Mouse (Mus musculus): ENCODE measurements around the gene Kcnq1.

Gene Kcnq1

DNA sequence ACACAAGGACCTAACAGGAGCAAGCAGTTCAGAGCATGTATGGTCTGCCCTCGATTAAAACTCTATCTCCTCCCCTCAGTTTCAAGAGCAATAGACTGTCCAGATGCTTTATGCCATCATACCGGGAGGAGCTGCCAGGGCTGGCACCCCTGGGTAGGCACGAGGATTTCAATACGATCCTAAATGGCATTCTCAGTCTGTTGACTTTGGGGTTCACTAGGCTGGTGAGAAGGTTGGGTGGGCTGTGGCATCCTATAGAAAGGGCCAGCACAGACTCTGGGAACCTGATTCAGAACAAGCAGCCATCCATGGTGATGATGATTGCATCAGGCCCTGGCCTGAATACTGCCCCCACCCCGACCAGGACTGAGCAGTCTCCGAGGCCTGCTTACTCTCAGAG, 79.3 kb downstream of the Kcnq1 start:
- DNase-seq (ENCODE audit: low spot score): no peak

DNA sequence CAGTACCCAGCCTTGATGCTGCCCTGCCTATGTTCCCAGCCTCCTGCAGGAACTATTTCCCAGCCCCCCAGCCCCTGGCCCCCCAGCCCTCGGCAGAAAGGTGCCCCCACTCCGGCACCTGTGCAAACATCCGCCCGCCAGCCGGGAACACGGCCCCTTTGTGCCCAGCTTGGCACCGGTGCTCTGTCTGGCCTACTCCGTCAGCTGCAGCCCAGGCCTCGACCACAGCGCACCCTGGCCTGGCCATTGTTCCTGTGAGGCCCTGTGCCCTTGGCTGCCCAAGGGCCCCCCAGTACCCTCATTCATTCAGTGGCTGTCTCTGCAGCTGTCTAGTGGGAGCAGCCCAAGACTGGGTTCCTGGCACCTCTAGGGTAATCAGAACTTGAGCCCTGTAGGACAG, 80.2 kb downstream of the Kcnq1 start:
- no peak for DNase-seq (ENCODE audit: low spot score)

DNA sequence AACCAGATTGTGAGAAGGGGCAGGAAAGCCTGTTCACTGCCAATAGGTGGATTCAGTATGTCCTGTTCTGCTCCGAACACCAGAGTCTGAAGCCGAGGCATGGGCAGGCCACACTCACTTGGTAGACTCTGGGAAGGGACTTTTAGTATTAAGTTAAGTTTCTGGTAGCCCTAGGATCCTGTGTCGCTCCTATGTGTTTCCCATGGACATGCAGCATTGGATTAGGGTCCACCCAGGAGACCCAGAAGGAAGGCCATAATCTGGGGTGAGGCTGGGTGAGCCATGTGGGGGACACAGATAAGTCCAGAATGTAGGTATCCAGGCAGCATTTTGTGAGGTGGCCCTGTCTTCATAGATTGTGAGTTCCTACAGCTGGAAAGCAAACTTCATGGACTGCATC, 81.0 kb downstream of the Kcnq1 start:
- DNase-seq (ENCODE audit: low spot score): no peak

DNA sequence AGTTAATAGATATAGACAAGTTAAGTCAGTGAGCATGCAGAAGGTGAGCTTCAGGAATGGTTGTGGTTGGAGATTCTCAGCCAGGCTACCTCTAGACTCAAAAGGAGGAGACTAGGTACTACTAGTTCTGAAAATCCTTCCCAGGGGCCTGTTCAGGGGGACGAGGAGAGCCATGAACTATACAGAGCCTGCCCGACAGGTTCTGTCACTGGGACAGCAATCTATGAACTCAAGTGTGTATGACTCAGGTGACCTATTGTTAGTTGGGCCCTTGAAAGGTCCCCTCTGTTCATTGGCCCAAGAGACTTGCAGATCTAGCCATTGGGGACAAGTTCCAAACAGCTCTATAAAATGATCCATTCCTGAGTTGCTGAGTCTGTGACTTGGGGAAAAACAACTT, 82.4 kb downstream of the Kcnq1 start:
- DNase-seq (ENCODE audit: low spot score): no peak

DNA sequence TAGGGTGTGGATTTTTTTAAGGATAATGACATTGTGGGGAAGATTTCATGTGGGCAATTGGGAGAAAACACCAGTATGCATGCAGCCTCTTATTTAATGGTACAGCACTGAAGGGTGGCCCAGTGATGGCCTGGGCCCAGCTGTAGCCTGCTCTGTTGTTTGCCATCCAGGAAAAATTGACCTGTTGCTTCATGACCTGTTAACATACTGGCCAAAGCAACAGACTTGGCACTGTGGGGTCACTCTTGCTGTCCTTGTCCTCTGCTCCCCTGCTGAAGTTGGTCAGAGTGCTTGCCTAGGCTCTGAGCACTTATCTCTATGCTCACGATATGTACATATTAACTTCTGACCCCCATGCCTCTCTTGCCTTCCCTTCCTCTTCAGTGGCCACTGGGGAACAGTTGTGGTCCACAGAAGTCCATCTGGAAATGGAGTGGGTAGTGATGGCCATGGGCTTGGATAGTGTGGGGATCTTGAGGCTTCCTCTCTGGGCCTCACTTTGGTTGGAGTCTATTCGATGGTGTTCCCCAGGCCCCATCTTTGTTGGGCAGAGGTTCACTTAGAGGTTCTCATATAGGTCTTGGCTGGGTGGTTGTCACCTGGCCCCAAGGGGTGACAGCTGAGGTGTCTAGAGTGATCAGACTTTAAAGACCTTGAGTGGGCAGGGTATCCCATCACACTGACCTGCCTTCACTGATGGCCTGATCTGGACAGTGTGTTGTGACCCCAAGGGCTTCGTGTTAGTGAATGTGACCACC, 84.0 kb downstream of the Kcnq1 start:
- DNase-seq (ENCODE audit: low spot score): no peak

DNA sequence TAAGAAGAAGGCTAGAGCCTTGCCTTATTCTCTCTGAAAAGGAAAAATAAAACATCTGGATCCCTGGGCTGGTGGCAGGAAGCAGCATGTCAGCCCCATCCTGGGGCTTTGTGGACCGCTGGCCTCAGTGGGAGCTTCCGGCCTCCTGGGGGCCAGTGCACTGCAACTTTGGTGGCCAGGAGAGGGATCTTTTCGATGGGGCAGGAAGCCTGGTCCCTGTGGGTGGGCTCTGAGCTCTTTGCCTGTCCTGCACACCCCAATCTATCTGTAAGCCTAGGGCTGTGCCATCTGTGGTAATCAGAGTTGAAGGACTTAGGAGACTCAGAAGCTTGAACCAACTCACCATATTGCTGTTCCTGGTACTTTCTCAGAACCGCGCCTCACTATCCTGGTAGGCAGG, 84.7 kb downstream of the Kcnq1 start:
- no peak for DNase-seq (ENCODE audit: low spot score)

DNA sequence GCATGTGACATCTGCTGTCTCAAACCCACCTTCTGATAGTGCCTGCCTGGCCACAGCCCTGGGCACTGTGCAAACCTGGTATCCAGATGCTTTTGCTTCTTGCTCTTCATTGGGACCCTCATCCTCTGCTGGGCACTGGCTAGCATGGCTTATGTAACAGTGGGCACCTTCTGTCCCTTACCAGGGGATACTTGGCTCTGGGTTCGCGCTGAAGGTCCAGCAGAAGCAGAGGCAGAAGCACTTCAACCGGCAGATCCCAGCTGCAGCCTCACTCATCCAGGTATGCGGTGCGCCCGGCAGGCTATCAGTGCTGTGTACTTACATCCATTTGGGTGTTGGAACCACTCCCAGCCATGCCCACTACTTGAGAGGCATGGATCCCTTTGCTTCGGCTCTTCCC, 86.2 kb downstream of the Kcnq1 start:
- no peak for DNase-seq (ENCODE audit: low spot score)

DNA sequence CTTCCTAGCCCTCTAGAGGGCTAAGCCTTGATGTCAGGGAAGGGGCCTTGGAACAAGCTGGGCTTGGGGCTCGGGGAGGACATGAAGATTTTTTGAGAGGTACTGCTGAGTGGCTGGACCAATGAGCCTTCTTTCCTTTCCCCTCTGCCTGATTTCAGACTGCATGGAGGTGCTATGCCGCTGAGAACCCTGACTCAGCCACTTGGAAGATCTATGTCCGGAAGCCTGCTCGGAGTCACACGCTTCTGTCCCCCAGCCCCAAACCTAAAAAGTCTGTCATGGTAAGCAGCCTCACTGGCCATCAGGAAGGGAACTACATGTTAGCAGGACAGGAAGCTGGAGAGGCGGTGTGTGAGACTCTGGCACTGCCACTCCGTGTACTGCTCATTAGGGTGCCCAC, 87.9 kb downstream of the Kcnq1 start:
- DNase-seq (ENCODE audit: low spot score): no peak

DNA sequence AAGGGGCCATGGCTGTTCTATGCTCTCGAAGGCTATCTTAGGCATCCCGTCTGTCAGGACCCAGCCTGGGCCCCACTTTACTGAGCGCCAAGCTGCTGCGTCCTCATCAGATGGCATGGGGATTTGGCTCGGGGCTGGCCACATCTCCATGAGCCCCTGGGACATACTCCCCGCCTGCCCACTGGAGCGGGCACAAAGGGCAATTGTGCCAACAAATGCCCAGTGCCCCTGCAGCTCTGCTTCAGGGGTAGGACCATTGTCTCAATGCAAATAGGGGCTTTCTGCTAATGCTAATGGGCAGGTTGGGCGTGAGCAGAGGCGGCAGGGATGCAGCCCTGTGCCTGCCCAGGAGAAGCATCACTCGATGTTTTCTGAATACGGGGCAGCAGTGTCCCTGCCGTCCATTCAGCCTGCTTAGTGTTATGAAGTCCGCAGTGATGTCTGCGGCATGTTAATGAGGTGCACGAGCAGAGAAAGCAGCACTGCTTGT, 91.8 kb downstream of the Kcnq1 start:
- no peak for DNase-seq (ENCODE audit: low spot score)

DNA sequence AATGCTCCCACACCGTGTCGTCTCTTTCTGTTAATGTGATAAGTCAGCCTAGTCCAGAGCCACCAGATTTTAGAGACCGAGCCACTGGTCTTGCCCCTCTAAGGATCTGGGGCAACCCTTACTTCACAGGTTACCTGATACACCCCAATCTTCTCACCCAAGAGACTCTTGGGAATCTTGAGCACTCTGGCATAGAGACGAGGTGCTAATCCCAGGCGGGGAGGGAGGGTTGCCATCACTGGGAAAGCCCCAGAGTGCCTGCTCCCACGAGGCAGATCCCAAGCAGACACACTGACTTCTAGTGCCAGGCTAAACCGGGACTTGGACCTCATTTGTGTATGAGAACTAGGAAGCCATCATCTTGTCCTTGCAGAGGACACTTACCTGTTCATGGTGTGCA, 92.3 kb downstream of the Kcnq1 start:
- no peak for DNase-seq (ENCODE audit: low spot score)

DNA sequence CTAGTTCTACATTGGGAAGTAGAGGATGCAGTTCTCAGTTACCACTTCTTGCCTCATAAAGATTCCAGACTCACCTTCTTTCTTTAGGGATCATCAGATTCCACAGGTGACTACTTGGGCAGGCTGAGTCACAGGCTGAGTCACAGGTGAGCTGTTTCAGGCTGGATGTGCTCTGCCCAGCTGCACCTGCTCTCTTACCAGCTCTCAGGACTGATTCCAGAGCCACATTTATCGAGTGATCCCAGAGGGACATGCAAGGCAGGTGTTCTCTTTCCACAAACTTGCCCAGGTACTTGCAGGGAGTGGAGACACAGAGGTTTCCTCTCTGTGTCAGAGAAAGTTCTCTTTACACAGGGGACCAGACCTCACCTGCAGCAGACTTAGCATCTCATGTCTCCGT, 95.1 kb downstream of the Kcnq1 start:
- DNase-seq (ENCODE audit: low spot score): no peak

DNA sequence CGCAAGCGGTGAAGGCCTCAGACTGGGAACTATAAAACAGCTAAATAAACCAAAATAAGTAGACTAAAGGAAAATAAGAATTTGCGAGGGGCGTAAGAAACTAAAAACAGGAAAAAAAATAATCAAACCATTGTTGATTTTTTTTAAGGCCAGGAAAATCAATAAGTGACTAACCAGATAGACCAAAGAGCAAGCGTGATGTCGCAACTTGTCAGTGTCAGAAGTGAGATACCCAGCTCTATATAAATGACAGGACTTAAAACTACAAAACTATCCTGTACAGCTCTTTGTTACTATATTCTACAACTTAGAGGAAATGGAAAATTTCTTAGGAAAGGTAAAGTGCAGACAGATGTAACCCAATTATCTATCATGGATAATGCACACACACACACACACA, 97.7 kb downstream of the Kcnq1 start:
- DNase-seq (ENCODE audit: low spot score): no peak

DNA sequence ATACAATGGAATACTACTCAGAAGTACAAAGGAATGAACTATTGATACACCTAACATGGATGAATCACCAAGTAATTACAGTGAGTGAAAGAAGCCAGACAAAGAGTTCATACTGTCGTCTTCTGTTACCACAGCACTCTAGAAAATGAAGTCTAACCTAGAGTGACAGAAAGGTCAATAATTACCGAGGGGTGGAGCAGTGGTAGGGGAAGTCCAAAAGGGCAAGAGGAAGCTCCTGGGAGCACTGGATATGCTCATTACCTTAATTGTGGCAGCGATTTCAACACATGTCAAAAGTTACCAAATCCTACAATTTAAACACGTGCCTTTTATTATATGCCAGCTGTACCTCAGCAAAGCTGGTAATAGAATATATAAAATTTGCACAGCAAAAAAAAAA, 100.9 kb downstream of the Kcnq1 start:
- DNase-seq (ENCODE audit: low spot score): no peak

DNA sequence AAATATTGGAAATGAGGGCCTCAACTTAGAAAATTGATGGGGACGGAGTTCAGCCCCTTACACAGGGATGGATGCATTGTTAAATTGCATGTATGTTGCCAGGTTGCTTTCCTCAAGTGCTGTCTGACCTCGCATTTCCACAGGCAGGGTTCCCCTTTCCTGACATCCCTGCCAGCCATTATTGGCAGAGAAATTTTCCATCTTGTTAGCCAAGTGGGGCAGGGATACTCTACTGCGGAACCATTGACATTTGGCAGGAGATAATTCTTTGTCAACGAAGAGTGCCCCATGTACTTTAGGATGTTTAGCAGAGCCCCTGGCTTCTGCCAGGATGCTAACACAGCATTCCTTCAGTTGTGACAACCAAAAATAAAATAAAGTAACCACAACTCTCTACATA, 104.6 kb downstream of the Kcnq1 start:
- no peak for DNase-seq (ENCODE audit: low spot score)

DNA sequence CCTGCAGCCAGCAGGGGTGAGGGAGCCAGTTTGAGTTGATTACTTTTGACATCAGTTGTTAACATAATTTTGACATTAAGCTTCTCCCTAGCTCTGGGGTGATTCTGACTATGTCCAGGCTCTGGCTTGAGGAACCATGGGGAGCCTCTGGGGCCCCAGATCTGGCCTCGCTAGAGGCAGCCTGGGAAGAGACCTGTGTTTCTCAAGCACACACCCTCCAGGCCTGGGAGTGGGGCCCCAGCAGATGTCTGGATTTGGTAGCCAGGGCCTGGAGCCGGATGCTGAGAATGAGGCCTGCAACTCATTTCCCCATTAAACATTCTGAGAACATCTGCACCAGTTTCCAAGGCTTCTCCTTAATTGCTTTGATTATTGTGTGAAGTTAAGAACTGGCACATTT, 145.0 kb downstream of the Kcnq1 start:
- no peak for DNase-seq (ENCODE audit: low spot score)

DNA sequence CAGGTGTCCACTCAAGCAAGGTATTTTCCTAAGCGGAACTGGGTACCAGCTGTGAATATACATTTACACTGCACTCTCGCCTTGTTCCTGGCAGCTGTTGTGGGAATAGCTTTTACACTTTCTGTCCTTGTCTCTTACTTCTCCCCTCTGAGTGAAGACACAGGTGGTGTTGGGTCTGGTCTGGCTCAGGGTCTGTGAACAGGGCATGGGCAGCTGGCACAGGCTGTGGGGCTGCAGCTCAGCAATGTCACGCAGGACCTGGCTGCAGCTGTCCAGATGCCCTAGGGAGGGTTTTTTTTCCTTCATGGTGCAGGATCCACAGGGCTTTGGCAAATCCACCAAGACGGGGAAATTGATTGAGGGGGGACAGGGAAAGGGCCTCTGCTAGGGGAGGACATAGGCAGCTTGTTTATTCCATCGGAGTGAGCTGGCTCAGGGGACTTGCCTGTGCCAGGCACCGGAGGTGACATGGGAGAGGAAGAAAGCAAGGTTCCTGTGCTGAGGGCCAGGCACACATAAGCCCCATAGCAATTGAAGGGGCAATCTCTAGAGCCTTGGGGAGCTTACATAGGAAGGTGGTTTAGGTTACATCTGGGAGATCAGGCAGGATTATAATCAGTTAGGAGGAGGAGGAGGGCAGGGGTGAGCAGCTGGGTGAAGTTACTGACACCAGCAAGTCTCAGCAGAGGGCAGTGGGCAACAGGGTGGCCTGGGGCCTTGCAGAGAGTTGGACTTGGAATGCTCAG, 147.1 kb downstream of the Kcnq1 start:
- no peak for DNase-seq (ENCODE audit: low spot score)

DNA sequence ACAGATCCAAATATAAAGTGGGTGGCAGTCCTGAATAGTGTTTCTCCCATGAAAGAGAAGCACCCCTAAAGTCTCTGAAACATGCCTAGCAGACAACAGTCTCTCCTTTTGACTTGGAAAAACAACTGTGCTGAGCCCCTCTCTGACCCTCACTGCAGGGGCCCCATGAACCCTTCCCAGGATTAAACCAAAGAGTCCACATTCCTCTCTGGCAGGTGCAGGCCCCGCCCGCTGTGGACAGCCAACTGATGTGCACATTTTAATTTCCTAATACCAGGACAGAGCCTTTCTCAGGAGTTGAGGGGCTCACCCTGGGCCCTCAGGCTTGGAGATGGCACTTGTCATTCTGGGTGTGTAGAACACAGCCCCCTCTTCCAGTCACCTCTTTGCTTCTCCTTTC, 148.7 kb downstream of the Kcnq1 start:
- no peak for DNase-seq (ENCODE audit: low spot score)

DNA sequence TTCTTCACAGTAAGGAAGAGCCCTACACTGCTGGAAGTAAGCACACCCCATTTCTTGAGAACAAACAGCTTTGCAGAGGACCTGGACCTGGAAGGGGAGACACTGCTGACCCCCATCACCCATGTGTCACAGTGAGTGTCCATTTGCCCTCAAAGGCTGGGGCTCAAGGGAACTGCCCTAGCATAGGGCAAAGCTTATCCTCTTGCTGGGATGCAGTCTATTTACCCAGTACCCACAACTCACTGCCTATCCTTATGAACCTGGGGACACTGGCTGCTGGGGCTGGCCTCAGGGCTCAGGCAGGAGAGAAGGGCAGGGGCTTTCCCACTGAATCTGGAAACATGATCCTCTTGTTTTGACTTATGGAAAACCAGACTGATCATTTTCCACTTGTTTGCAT, 155.1 kb downstream of the Kcnq1 start:
- DNase-seq (ENCODE audit: low spot score): no peak

DNA sequence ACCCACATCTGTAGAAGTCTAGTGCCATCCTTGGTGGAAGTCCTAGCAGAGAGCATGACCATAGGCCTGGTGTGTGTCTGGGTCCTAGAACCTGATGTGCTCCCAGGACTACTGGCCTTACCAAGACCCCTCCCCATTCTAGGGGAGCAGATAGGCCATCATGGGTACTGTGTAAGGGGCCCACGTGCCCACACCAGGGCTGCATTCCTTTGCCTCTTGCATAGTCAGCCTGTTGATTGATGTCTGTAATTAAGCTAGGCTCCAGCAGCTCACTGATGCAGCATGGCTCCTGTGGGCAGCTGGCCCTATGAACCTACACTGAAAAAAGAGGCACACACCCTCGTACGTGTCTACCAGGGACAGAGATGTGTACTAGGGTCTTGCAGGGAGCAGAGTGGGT, 157.4 kb downstream of the Kcnq1 start:
- no peak for DNase-seq (ENCODE audit: low spot score)

DNA sequence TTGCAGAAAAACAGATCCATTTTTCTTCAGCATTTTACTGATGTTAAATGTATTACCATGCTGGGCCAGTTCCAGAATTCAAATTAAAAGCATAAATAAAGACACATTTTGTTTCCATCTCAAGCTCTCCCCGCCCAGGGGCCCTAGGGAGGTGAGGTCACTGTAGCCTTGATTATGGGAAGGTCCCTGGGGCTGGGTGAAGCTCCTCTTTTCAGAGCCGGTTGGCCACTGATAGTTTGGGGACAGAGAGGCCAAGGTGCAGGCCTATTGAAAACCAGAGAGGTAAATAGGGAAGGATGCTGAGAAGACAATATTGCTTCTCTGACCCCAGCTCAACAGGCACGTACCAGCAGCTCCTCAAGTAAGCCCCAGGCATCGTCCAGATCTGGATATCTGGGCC, 157.8 kb downstream of the Kcnq1 start:
- DNase-seq (ENCODE audit: low spot score): no peak

DNA sequence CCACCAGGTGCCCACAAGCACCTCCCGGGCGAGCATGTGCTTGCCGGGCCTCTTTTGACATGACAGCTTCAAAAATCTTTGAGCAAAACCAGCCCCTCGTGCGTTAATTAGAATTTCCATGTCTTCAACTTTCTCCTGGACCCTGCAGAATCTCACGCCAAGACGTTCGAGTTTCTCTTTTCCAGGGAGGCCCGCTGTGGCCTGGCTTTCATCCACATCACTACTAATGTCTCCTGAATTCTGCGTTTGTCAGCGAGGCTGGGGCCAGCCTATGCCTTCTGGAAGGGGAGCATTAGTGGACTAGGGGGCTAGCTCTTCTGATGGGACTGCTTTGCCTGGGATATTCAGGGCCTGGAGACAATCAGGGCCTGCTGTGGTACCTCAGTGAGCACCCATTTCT, 159.2 kb downstream of the Kcnq1 start:
- no peak for DNase-seq (ENCODE audit: low spot score)

DNA sequence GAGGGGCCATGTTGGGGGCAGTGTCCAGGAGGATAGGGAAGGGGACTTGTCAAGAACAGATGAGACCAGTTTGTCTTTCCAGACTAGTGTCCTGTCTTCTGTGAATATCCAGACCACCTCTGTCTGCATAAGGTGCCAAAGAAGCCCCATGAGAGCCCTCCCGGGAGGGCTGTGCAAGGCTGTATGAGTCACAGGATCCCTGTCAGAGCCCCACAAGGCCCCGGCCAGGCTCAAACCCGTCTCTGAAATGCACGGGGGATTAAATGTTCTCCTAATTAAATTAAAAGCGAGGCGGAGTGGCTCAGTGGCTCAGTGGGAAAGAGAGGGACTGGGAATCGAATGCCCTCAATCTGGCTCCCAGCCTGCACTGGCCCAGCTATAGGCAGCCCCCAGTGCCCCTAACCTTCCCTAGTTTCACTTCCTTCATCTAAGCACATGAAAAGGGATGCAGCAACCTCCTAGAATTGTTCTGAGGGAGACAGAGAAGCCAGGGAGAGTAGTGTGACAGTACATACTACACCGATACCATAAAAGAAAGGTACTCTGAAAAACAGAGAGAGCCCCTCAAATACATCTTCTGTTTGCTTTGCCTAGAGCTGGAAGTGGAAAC, 159.8 kb downstream of the Kcnq1 start:
- DNase-seq (ENCODE audit: low spot score): no peak

DNA sequence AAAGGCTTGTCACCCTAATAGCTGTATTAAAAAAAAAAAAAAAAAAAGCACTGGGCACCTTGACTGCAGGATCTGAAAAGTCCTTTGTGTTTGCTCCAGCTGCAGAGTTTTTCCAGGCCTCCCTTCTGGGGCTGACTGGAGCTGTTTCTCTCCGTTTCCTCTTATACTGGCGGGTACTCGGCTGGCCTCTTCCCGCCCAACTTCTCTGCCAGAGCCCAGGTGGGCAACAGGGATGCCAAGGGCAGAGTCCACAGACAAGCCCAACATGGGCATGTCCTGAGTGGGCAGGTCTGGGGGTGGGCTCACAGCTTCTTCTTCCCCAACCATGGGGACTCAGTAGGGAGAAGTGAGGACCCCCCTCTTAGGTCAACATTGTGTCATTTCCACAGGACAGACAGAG, 167.6 kb downstream of the Kcnq1 start:
- no peak for DNase-seq (ENCODE audit: low spot score)

Measured in T-cell, adult 2 months (primary cell).